Mouse (Mus musculus) heart, postnatal 0 days (tissue): ENCODE measurements around the gene Sdk2.

Source experiments
- CTCF ChIP-seq: IDR thresholded peaks from 2 replicates; pipeline ENCODE4 v1.5.1; 2016; ENCODE audit warnings: antibody characterized with exemption, control low read depth, low read depth
- EP300 ChIP-seq: IDR thresholded peaks from 2 replicates; pipeline ENCODE4 v1.6.1; 2016; ENCODE audit warnings: antibody characterized with exemption, low read depth

GRCm38 (mm10) chr11:113896006-113896405, 170.8 kb downstream of the Sdk2 start:
- no peak for TF ChIP-seq CTCF
- no peak for TF ChIP-seq EP300
